Mouse (Mus musculus): ENCODE measurements around the gene Tfb2m. TPM values are rescaled to one million over a fixed set of nuclear protein-coding genes. Genes with fewer than 3 reads are reported as not detected.

The Tfb2m gene
- 57.2 and 67.9 TPM in 2 replicates for total RNA-seq (2021)
- long read RNA-seq, experiment 1, transcript Tfb2m-201 (8 exons, 2,449 nt) = major isoform, 29 of 38 reads
- long read RNA-seq, experiment 1, partial matches to known transcripts = 2 of 38 reads
- long read RNA-seq, experiment 1, other reads (novel, unspliced or antisense) = 7 of 38 reads
- long read RNA-seq, experiment 2, transcript Tfb2m-201 (8 exons, 2,449 nt) = major isoform, 27 of 31 reads
- long read RNA-seq, experiment 2, partial matches to known transcripts = 0 of 31 reads
- long read RNA-seq, experiment 2, other reads (novel, unspliced or antisense) = 4 of 31 reads

DNA sequence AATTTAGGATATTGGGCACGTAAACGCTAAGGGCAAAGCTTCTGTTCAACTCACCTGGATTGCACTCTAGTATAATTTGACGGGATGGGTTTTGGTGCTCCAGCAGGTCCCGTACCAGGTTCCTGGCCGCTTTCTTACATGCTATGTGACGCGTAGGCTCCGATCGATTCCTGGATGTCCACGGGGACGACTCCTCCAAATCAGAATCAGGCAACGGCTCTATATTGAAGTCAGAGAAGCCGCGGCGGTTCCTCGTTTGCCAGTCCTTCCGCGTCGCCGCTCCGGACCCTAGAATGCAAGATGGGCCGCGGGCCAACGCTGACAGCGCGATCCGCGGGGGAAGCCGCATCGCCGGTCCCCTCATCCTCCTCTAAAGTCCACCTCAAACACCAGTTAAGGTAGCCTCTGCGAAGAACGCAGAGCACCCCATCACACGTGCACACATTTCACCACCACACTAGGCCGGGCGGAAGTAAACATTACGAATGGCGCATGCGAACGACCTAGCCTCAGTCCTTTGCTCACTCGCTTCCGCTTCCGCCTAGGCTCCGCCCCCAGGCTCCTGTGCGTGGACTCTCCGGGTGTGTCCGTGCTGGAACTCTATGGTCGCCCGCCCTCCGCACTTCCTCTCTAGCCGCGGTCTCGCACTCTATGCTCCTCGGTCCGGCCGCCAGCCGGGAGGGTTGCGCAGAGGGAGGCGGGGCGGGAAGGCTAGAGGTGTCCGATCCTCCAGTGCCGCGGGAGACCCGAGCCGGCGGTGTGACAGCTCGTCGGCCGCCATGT lies at the start of gene Tfb2m, which contains the start of gene Cnst:
Tfb2m (minus strand) TSS at position 500 of the 783 bp plus-strand sequence.
Cnst (plus strand) TSS at position 603 of the 783 bp plus-strand sequence.
- DNase-seq = peak; percentile 99

DNA sequence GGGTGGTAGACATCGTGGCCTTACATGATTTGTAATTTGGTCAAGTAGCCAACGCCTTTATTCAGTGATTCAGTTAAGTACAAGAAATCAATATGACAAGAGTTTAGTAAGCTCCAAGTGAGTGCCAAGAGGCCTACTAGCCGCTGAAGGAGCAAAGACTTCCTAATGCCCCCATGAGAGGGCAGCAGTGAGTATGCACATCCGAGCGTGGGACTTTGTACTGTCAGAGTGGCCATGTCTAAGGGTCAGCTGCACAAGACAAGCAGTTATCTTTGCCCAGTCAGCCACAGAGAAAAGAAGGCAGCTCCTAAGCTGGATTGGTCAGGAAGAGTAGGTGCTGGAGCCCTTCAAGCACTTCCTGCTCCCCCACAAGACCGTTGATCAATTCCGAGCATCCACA lies 46.9 kb upstream of the Tfb2m start:
- DNase-seq = peak; percentile 20

DNA sequence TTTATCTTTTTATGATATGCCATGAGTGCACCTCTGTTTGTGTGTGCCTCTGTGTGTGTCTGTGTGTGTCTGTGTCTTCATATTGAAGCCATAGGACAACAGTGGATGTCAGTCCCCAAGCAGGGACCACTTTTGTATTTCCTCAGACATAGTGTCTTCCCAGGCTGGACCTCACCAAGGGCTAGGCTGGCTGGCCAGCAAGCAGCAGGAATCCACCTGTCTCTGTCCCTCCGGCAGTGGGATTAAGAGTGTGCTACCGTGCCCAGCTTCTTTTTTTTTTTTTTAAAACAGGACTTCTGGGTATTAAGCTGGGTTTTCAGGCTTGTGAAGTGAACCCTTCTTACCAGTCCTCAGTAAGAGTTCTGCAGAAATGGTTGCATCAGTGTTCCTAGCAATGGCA lies 46.1 kb upstream of the Tfb2m start:
- DNase-seq = no peak

DNA sequence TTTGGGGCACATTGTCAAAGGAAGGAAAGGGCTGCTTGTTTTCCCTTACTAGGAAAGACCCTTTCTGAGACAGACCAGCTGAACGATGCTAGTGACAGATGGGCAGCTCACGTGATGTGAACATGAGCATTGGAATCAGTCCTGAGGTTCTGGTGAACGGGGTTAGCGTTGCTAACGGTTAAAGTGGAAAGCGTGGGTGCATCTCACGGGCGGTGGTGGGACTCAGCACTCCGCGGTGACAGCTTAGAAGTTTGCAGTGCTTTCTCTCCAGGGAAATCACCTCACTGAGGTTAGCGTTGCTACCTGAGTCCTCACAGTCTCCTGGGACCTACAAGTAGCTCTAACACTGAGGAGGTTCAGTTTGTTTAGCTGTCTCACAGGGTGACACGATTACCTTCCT lies 45.6 kb upstream of the Tfb2m start:
- DNase-seq = no peak

DNA sequence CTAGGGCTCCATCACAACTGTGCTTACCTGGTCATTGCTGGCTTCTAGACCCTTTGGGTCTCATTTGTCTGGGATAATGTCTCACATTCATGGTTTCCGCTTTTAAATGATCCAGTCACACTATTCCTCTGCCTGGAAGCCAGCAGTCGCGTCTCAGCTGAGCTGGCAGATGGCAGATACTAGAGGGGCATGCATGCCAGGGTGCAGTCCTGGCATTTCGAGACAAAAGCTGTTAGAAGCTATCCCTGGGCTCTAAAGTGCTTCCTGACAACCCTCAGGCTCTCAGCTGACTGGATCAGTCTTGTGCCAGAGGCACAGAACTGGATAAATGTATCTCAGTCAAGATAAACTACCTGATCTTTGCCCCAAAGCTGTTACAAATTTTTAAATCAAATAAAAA lies 42.2 kb upstream of the Tfb2m start:
- DNase-seq = no peak

DNA sequence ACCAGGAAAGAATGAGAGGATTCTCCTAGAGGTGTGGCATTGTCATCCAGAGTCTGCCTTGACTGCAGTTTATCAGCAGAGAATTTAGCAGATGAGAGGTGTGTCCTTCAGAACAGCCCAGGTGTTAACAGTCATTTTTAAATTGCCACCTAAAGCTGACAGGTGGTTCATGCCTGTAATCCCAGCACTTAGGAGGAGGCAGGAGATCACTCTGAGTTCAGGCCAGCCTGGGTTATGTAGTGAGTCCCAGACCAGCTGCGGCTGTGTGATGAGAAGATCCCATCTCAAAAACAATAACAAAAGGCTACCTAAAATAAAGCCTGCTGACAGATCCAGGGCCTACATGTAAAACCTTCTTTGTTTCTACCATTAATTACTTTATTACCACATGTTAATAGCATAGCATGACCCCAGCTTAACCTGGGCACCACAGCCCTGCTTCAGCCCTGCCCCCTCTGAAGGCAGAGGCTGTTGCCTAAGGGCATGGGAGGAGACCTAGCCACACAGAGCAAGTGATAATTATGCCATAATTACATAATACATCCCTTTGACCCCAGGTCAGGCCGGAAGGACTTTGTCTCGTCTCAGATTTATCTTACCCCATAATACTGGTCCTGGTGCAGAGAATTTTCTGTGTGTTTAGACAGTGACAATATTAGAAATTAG lies 40.5 kb upstream of the Tfb2m start:
- DNase-seq = no peak

DNA sequence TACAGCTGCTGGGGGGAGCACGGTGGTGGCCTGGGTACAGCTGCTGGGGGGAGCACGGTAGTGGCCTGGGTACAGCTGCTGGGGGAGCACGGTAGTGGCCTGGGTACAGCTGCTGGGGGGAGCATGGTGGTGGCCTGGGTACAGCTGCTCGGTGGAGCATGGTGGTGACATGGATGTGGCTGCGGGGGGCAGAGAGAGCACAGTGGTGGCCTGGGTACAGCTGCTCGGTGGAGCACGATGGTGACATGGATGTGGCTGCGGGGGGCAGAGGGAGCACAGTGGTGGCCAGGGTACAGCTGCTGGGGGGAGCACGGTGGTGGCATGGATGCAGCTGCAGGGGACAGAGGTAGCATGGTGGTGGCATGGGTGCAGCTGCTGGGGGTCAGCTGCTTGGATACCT lies 39.6 kb upstream of the Tfb2m start:
- no peak for DNase-seq

DNA sequence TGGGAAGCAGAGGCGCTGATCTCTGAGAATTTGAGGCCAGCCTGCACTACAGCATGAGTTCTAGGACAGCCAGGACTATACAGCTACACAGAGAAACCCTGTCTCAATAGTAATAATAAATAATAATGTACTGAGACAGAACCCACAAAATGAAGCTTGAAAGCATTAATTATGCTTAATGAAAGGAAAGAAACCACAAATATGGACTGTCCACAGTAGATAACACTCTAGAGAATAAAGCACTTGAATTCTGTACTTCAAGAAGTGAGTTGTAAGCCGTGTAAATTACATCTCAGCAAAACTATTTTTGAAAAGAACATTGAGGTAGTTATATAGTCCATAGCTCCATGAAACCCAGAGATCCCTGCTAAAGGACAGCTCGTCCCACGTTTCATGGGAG lies 38.2 kb upstream of the Tfb2m start:
- no peak for DNase-seq

DNA sequence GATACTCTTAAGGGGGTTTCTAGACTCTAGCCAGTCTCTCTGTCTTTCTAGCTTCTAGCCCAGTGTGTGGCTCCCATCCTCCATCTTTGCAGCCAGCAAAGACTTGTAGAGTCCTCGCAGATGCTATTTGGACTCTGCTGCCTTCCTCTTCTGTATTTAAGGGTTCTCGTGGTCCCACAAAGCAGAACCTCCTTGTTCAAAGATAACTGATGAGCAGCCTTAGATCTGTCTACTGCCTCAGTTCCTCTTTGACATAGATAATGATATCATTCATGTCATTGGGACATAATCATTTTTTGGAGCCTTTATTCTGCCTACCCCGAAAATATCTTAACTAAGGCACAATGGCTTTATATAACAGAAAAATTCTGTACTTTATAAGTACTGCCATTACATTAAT lies 37.0 kb upstream of the Tfb2m start:
- DNase-seq = no peak

DNA sequence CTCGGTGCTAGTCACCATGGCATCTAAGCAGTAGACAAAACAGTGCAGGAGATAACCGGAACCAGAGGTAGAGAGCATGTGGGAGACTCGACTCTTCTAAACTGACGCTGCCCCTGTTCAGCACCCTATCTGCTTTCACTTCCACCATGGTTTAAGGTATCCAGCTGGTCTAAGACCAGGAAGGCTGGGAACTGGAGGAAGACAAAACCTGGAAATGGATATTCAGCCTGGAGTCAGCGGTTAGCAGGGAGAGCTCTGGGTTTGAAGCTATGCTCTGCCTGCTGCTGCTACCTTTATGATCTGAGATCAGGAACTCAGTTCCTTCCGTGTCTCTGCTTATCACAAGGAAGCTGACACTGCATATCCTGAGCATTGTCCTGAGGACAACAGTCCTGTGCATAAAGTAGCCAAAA lies 36.0 kb upstream of the Tfb2m start:
- no peak for DNase-seq

DNA sequence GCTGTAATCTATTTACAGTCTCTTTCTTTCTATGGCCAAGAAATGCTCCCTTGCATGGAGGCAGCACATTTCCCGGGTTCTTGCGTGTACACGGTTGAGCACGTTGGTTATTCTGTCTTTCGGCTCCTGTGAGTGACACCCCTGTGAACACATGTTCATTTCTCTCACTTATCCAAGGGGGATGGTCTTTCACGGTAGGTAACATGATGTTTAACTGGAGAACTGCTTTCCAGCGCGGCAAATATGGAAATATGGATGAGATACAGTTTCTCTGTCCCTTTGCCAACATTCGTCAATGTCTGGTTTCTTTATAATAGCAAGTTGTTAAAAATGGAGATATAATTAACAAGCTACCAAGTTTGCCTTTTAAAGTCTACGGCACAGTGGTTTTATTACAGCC lies 35.4 kb upstream of the Tfb2m start:
- DNase-seq = no peak

DNA sequence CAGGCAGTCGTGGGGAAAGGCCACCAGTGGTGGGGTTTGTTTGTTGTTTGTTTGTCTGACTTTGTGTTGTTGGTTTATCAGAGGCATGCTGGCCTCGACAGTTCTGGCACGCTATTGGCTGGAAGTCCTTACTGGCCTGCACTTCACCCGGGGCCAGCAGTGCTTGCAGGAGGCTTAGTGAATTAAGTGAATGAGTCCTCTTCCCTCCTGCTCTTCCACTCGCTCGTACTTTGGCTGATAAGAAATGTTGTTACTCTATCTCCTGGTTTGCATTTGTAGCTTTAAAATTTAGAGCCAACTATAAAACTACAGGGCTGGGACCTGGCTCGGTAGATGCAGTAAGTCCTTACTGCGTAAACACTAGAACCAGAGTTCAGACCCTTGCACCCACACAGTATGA lies 34.1 kb upstream of the Tfb2m start:
- no peak for DNase-seq

DNA sequence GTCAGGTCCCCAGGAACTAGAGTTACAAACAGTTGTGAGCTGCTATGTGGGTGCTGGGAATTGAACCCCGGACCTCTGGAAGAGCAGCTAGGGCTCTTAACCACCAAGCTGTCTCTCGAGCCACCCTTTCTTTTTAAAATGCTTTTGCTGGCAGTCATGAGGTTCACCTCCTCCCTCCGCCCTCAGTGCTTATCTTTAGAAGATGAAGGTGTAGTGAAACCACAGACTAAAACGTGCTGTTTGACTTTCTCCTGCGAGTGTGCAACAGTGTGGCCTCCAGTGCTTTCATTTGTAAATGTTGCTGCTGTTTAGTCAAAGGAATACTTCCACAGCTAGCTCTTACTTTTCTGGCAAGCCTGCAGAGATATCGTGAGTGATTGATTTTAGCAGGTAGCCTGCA lies 32.6 kb upstream of the Tfb2m start:
- DNase-seq = no peak

DNA sequence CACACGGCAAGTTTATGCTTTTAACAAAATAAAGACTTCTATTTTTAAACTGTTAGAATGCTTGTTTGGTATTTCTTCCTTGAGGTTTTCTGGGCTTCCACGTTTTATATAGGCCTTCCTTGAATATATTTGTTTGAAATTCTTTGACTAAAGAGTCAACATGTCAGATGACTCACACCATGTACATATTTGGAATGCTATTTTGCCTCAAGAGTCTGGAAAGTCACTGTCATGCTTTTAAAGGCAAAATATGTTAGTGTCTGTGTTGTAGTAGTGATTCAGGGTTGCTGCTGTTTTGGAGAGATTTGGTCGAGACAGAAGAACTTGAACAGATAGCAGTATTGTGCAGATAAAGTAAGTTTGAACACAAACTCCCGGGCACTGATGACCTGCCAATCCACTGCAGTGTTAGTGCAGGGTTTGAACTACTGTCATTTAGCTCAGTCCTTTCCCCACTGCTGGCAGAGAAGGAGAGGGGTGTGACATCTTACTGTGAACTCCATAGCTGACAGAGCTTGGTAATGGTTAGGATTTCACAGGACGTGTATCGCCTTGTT lies 27.7 kb upstream of the Tfb2m start:
- DNase-seq = no peak

DNA sequence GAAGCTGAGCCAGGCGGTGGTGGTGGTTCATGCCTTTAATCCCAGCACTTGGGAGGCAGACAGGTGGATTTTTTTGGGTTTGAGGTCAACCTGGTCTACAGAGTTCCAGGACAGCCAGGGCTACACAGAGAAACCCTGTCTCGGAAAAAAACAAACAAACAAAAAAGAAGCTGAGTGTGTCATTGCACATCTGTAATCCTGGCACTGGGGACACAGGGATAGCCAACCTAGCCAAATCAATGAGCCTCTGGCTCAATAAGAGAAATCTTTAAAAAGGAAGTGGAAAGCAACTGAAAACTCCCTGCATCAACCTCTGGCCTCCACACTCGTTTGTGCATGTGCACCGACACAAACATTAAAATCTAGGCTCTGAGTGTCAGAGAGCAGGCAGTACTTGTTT lies 25.6 kb upstream of the Tfb2m start:
- no peak for DNase-seq

DNA sequence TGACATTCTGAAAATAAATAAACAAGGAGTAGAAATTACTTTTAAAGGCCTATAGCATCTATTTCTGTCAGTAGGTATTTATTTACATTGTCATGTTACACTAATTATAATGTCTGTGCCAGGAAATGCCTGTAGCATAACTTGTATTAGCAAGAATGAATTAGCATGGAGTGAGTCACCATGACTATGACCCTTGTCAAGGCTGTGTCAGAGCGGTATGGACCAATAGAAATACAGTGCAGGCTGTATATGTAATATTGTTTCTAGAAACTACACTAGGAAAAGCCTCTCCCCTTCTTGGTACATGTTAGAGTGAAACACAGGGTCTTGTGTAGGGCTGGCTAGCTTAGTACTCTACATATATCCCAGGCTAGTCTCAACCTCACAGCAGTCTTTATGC lies 24.4 kb upstream of the Tfb2m start:
- no peak for DNase-seq

DNA sequence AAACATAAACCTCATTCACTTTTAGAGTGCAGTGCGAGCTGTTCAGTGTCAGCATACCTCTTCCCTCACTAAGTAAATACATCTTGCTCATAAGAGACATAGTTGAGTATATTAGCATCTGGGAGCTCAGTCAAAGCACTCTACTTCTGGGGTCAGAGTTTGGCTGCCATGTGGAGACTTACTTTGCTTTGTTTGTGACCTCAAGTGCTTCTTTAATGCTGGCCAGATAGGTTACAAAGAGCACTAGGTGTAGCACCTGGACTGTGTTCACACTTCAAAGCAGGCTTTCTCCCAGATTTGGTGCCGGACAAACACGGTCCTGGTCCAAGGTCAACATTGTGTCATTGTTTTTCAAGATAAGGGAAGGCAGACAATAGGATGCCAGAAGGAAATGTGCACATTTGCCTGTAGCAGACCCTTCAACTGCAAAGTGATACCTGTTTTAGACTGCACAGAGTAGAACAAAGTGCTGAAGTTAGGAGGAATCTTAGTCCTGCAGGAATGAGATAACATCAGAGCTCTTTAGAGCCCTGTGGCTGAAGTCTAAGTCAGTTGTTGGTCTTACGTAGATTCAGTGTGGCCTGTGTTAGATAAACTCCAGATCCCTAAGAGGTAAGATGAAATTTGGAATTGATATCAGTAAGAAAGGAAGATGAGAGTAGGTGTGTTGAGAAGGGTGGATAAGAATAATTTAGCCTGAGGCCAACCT lies 22.8 kb upstream of the Tfb2m start:
- no peak for DNase-seq

DNA sequence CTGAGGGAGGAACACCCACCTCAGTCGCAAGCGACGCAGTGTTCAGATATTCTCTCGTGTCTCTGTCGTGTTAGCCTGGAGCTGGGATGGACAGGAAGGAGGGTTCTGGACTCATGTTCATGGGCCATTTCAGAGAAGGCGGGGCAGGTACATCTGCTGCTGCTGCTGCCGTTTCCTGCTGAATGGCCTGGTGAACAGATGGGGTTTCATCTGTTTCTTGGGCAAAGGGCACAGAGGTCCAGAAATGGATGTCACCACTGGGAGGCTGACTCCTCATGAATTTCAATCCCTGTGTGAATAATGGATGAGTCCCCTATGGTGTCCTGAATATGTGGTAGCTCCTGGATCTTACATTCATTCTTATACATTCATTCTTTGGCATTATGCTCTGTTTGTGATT lies 21.5 kb upstream of the Tfb2m start:
- no peak for DNase-seq

DNA sequence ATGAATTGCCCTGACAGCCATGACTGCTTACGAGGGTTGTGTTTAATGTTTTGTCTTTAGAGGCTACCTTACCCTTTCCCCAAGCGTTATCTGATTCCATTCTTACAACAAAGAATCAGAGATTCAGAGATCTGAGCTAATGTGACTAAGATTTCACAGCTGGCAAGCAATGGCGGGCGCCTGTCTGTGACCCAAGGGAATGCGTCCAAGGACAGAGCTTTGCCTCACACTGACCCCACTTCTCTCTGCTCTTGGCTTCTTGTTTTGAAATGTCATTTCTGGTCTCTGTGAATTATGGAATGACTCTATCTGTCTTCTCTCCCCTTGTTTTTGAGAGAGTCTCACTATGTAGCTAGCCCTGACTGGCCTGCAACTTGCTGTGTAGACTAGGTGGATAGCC lies 17.9 kb upstream of the Tfb2m start:
- DNase-seq = peak; percentile 82

DNA sequence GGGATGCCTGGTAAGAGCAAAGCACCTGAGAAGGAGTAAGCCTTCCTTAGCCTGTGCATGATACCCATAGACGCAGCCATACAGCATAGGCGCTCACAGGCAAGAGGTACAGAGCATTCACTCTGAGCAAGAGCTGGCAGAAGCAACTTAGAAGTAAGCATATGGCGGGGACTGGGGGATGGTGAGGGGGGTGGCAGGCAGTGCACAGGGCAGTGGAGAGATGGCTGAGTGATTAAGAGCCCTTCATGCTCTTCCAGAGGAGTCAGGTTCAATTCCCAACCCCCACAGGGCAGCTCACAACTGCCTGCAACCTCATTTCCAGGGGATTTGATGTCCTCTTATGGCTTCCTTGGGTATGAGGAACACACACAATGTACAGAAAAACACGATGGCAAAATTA lies 17.1 kb upstream of the Tfb2m start:
- DNase-seq = no peak

DNA sequence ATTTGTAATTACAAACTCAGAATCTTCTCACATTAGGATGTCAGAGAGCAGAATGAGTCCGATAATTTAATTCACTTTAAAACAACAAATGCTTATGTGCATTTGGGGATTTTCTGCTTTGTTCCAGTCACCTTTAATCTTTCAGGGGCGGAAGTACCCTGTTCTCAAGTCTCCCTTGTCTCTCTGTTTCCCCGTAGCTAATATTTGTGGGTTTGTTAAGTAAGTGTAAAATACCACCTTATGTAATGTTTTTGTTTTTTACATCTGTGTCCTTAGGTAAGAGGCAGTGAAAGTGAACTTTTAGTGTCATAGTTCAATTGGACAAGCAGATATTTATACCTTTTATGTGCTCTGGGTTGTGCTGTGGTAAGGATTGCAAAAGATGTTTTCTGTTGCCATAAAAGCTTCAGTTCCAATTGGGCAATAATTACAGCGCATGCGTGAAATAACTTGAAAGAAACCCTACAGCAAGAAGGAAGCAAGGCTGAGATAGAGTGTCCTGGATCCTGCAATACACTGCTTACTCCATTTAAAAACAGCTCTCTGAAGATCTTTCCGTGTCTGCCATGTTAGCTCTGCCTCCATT lies 14.9 kb upstream of the Tfb2m start:
- DNase-seq = no peak
